Mouse (Mus musculus): Measurements from ENCODE around the gene Slc12a7. TPM values are rescaled to one million over a fixed set of nuclear protein-coding genes. Genes with fewer than 3 reads are reported as not detected.

Slc12a7 gene
- 11.8 and 14.4 TPM in 2 replicates for polyA plus RNA-seq (2015; fragmentation: Nextera tagmentation; extraction: Ambion mirVana)

DNA sequence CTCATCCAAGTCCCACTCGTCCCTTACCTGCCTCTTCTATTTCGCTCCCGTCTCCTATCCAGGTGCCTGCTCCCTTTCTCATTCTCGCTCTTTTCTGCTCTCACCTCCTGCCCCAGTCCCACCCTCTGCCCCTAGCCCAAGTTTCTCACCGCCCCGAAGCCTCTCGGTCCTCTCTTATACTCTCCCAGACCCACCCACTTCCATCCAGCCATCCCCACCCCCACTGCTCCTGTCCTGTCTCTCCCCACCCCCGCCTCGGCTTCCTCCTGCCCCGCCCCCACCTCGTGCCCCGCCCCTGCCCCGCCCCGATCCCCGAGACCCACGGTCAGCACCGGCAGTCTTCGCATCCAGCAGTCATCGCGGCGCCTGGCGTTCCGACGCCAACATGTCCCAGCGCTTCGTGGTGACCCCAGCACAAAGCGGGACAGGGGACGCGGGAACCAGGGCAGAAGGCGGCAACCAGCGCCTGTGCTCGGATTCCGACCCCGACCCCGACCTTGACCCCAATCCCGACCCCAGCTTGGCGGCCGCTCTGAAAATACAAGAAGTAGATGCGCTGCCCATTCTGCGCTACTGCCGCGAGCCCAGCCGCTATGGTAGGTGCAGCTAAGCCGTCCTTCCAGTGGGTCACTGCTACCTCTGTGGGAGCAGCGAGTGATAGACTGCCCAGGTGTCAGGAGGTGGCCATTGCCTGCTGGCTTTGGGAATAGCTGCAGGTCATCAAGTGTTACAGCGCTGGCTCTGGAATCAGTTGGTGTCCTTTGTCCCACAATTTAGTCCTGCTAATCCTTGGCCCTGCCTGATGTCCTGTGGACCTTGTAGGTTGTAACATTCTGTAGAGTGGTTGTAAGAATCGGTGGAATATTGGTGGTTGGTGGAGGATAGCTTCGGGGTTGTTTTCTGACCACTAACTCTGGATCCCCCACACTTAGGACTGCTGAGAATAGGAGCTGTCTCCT is at the start of gene Slc12a7:
Slc12a7 (plus strand) TSS at position 353 of the 959 bp plus-strand sequence.
- Histone ChIP-seq H3K4me3 (ENCODE audit: low read depth, low read length) (peak within 1 kb of the TSS; percentile 38), H3K27ac (ENCODE audit: low read length) (no peak within 1 kb of the TSS), H3K9me3 (replicated peaks; ENCODE audit: control insufficient read depth, low read length) (no peaks in the 10 kb centered on the region), H3K4me2 (ENCODE audit: low read depth, low read length) (peak within 1 kb of the TSS; percentile 52), H3K9ac (ENCODE audit: low read depth, low read length) (no peak within 1 kb of the TSS), H3K36me3 (ENCODE audit: control insufficient read depth, insufficient read depth) (no peaks in the 10 kb centered on the region), H3K27me3 (ENCODE audit: control insufficient read depth, insufficient read depth, low read depth, low read length) (peaks cover 14% of the 10 kb centered on the region), H3K4me1 (ENCODE audit: control insufficient read depth, low read depth, low read length) (no peaks in the 10 kb centered on the region; the same call in 1 of the 2 replicates)
- WGBS (ENCODE audit: insufficient replicate concordance), result 5% methylated on average over 48 of the region's 48 CpGs
- 0 out of 2 replicates have a peak, but pooled peaks have one; percentile 12 for ATAC-seq (ENCODE audit: low read depth)

DNA sequence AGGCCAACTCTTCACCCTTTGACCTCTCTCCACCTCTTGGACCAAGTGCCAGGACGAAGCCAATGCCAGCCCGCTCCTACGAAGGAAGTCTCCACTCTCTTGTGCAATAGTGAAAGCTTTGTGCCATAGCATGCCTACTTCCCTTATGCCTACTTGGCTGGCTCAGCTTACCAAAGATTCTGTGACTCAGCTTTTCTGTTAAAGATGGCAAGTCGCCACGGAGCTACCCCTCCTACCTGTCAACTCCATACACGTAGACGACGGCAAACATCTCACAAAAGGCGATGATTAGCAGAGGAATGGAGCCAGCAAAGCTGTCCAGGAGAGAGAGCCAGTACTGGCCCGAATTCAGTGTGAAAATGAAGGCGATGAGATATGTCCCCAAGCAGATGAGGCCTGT is 49.2 kb upstream of the Slc12a7 start:
- WGBS (ENCODE audit: insufficient replicate concordance), result 72% methylated on average over 11 of the region's 11 CpGs
- Histone ChIP-seq H3K4me1 (ENCODE audit: control insufficient read depth, low read depth, low read length) (peaks cover 5% of the 10 kb centered on the region), H3K4me3 (ENCODE audit: low read depth, low read length) (no peak overlapping the region), H3K27ac (ENCODE audit: low read length) (no peak overlapping the region), H3K9me3 (replicated peaks; ENCODE audit: control insufficient read depth, low read length) (no peaks in the 10 kb centered on the region), H3K4me2 (ENCODE audit: low read depth, low read length) (no peak overlapping the region), H3K36me3 (ENCODE audit: control insufficient read depth, insufficient read depth) (no peaks in the 10 kb centered on the region), H3K27me3 (ENCODE audit: control insufficient read depth, insufficient read depth, low read depth, low read length) (no peaks in the 10 kb centered on the region), H3K9ac (ENCODE audit: low read depth, low read length) (no peak overlapping the region)
- no peak for ATAC-seq (ENCODE audit: low read depth)

DNA sequence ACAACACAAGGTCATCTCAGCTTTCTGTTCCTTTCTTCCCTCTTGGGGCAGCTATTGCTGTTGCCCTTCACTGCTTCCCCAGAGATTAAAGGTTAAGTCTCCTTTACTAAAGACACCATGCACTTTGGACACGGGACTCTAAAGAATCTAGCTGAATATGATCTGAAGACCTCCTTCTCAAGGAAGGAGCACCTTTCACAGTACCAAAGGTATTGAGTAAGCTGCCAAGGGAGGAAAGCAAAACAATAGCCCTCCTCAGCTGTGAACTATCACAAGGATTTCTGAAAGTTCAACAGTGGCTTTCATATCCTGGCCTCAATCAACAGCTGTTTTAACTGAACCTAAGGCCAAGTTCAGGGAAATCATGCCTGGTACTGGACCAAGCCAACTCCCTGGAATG is 48.5 kb upstream of the Slc12a7 start:
- H3K4me2 ChIP-seq (ENCODE audit: low read depth, low read length), result no peak overlapping the region
- 47% methylated on average over 1 of the region's 1 CpGs for WGBS (ENCODE audit: insufficient replicate concordance)

DNA sequence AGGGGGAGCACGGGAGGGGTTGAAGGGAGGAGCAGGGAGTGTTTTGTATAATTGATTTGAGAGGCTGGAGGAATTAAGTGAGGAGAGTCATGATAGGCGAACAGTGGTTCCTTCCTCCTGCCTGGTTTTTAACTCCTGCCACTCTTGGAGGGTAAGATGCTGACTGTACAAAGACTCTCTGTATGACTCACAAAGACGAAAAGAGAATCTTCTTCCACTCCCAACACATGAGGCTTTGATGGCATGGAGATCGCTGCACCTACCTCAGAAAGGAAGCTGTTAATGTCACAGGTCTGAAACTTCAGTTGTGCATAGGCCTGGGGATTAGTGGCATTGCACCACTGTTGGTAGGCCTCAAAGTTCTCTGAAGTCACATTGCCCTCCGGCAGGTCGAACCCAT is 47.4 kb upstream of the Slc12a7 start:
- Histone ChIP-seq H3K4me1 (ENCODE audit: control insufficient read depth, low read depth, low read length) (no peaks in the 10 kb centered on the region), H3K27ac (ENCODE audit: low read length) (no peak overlapping the region), H3K4me2 (ENCODE audit: low read depth, low read length) (no peak overlapping the region), H3K9me3 (replicated peaks; ENCODE audit: control insufficient read depth, low read length) (no peaks in the 10 kb centered on the region), H3K36me3 (ENCODE audit: control insufficient read depth, insufficient read depth) (no peaks in the 10 kb centered on the region), H3K9ac (ENCODE audit: low read depth, low read length) (no peak overlapping the region), H3K27me3 (ENCODE audit: control insufficient read depth, insufficient read depth, low read depth, low read length) (no peaks in the 10 kb centered on the region), H3K4me3 (ENCODE audit: low read depth, low read length) (no peak overlapping the region)
- 62% methylated on average over 6 of the region's 6 CpGs for WGBS (ENCODE audit: insufficient replicate concordance)
- no peak for ATAC-seq (ENCODE audit: low read depth)

More for the DNA sequence above, 48.5 kb upstream of the Slc12a7 start:
- no peak overlapping the region for H3K9ac ChIP-seq (ENCODE audit: low read depth, low read length)
- H3K27ac ChIP-seq (ENCODE audit: low read length), result no peak overlapping the region
- H3K4me3 ChIP-seq (ENCODE audit: low read depth, low read length), result no peak overlapping the region
- no peaks in the 10 kb centered on the region for H3K9me3 ChIP-seq (replicated peaks; ENCODE audit: control insufficient read depth, low read length)
- no peaks in the 10 kb centered on the region for H3K36me3 ChIP-seq (ENCODE audit: control insufficient read depth, insufficient read depth)
- no peaks in the 10 kb centered on the region for H3K27me3 ChIP-seq (ENCODE audit: control insufficient read depth, insufficient read depth, low read depth, low read length)
- H3K4me1 ChIP-seq (ENCODE audit: control insufficient read depth, low read depth, low read length), result peaks cover 3% of the 10 kb centered on the region
- ATAC-seq (ENCODE audit: low read depth), result no peak

DNA sequence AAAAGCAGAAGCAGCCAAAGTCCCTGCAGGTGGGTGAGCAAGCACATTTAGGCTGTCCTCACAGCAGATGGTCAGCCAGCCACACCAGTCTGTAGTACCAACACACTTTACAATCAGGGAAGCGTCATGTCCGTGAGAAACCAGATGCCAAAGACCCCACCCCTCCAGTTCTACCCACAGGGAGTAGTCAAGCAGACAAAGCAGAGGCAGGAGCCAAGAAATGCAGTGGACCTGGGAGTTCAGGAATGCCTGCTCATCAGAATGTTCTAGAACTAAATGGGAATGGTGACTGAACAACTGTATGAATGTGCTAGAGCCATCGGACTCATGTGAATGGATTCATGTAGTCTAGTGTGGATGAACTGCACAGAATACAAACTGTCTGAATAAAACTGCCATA is 45.3 kb upstream of the Slc12a7 start:
- WGBS (ENCODE audit: insufficient replicate concordance), result 67% methylated on average over 3 of the region's 3 CpGs
- H3K9ac ChIP-seq (ENCODE audit: low read depth, low read length), result no peak overlapping the region
- H3K4me3 ChIP-seq (ENCODE audit: low read depth, low read length), result no peak overlapping the region
- H3K4me2 ChIP-seq (ENCODE audit: low read depth, low read length), result no peak overlapping the region
- no peak for ATAC-seq (ENCODE audit: low read depth)
- no peaks in the 10 kb centered on the region for H3K4me1 ChIP-seq (ENCODE audit: control insufficient read depth, low read depth, low read length)
- no peaks in the 10 kb centered on the region for H3K27me3 ChIP-seq (ENCODE audit: control insufficient read depth, insufficient read depth, low read depth, low read length)
- no peaks in the 10 kb centered on the region for H3K9me3 ChIP-seq (replicated peaks; ENCODE audit: control insufficient read depth, low read length)
- H3K36me3 ChIP-seq (ENCODE audit: control insufficient read depth, insufficient read depth), result no peaks in the 10 kb centered on the region
- H3K27ac ChIP-seq (ENCODE audit: low read length), result no peak overlapping the region

DNA sequence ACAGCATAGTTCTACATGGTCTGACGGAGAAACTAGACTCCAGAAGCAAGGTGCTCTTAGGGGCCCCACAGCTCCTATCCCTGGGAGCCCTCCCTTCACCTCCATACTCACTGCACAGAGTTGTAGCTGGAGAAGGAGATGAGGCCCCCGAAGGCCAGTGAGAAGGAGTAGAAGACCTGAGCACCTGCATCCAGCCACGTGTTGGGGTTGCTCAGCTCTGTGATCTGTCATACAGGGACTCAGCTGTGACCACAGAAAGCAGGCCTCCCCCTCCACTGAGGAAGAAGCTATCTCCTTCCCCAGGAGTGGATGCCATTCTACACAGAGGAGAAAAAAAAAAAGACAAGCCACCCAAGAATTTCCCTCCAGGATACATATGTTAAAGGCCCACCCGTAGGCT is 44.0 kb upstream of the Slc12a7 start:
- WGBS (ENCODE audit: insufficient replicate concordance), result 53% methylated on average over 4 of the region's 4 CpGs
- no peaks in the 10 kb centered on the region; the same call in 1 of the 2 replicates for H3K4me1 ChIP-seq (ENCODE audit: control insufficient read depth, low read depth, low read length)
- no peak overlapping the region for H3K9ac ChIP-seq (ENCODE audit: low read depth, low read length)
- H3K4me2 ChIP-seq (ENCODE audit: low read depth, low read length), result no peak overlapping the region
- no peaks in the 10 kb centered on the region for H3K36me3 ChIP-seq (ENCODE audit: control insufficient read depth, insufficient read depth)
- H3K27ac ChIP-seq (ENCODE audit: low read length), result no peak overlapping the region
- no peaks in the 10 kb centered on the region for H3K9me3 ChIP-seq (replicated peaks; ENCODE audit: control insufficient read depth, low read length)
- no peak for ATAC-seq (ENCODE audit: low read depth)
- H3K27me3 ChIP-seq (ENCODE audit: control insufficient read depth, insufficient read depth, low read depth, low read length), result no peaks in the 10 kb centered on the region
- no peak overlapping the region for H3K4me3 ChIP-seq (ENCODE audit: low read depth, low read length)

DNA sequence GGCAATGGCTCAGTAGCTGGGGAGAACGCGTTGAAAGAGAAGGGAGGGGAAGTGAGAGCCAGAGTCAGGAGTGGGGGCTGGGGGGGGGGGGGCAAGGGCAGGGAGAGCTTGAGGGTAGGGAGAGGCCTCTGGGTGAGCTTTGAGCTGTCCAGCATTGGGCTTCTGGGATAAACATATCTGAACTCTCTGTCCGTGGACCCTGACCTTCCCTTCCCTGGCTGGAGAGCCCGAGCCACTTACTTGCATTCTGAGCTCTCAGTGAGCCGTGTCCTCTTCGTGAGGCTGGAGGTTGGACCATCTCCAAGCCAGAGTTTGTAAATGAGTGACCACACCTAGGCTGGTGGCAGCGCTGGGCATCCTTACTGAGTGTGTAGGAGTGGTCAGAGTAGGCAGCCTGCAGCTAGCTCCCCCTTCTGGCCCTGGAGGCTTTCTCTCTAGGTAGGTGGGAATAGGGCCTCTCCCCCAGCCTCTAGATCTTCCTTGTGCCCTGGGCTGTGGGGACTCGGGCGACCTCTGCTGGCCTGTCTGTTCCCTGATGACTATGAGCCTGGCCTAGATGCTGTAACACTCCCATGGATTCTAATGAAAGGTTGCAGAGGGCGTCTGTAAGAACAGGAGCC is 40.5 kb upstream of the Slc12a7 start:
- peak overlapping the region; percentile 75 for H3K27ac ChIP-seq (ENCODE audit: low read length)
- H3K4me2 ChIP-seq (ENCODE audit: low read depth, low read length), result 0 out of 2 replicates have a peak overlapping the region, but pooled peaks have one; percentile 13
- WGBS (ENCODE audit: insufficient replicate concordance), result 23% methylated on average over 10 of the region's 10 CpGs

DNA sequence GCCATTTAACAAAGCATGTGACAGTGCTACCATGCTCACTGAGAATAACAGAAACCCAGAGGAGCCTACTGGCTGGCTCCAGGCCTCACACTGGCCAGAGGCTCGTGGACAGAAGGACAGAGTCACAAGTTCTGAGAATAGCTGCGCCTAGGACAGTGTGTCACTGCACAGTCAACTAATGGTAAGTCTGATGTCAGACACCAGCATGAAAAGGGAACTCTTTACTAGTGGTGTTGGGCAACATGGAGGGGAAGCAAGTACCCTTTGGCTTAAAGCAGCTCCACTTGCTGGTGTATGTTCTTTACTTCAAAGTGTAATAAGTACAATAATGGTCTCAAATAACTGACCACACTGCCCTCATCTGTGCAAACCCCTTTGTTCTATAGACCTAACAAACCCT is 39.6 kb upstream of the Slc12a7 start:
- Histone ChIP-seq H3K27ac (ENCODE audit: low read length) (no peak overlapping the region), H3K9me3 (replicated peaks; ENCODE audit: control insufficient read depth, low read length) (no peaks in the 10 kb centered on the region), H3K9ac (ENCODE audit: low read depth, low read length) (no peak overlapping the region), H3K36me3 (ENCODE audit: control insufficient read depth, insufficient read depth) (no peaks in the 10 kb centered on the region), H3K4me2 (ENCODE audit: low read depth, low read length) (no peak overlapping the region), H3K4me1 (ENCODE audit: control insufficient read depth, low read depth, low read length) (no peaks in the 10 kb centered on the region; the same call in none of the 2 replicates), H3K4me3 (ENCODE audit: low read depth, low read length) (no peak overlapping the region), H3K27me3 (ENCODE audit: control insufficient read depth, insufficient read depth, low read depth, low read length) (no peaks in the 10 kb centered on the region)
- 36% methylated on average over 2 of the region's 2 CpGs for WGBS (ENCODE audit: insufficient replicate concordance)
- ATAC-seq (ENCODE audit: low read depth), result no peak

More for the DNA sequence above, 40.5 kb upstream of the Slc12a7 start:
- ATAC-seq (ENCODE audit: low read depth), result peak; percentile 91
- Histone ChIP-seq H3K9ac (ENCODE audit: low read depth, low read length) (no peak overlapping the region), H3K36me3 (ENCODE audit: control insufficient read depth, insufficient read depth) (no peaks in the 10 kb centered on the region), H3K4me1 (ENCODE audit: control insufficient read depth, low read depth, low read length) (no peaks in the 10 kb centered on the region; the same call in none of the 2 replicates), H3K4me3 (ENCODE audit: low read depth, low read length) (no peak overlapping the region), H3K9me3 (replicated peaks; ENCODE audit: control insufficient read depth, low read length) (no peaks in the 10 kb centered on the region), H3K27me3 (ENCODE audit: control insufficient read depth, insufficient read depth, low read depth, low read length) (no peaks in the 10 kb centered on the region)

DNA sequence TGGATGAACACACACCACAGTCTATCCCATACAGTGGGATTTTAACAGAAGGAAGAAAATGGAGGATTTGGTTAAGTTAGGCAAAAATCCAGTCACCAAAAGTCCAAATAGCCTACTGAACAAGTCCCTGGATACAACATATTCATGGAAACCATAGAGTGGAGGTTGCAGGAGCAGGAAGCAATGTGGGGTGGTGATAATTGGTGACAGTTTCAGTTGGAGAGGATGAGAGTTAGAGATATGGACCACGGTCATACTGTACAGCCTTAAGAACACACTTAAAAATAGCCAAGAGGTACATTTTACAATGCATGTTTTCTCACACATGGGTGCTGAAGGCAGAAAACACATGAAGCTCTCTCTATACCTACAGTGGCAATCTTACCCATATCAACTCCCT is 37.9 kb upstream of the Slc12a7 start:
- 15% methylated on average over 1 of the region's 1 CpGs for WGBS (ENCODE audit: insufficient replicate concordance)
- H3K36me3 ChIP-seq (ENCODE audit: control insufficient read depth, insufficient read depth), result no peaks in the 10 kb centered on the region
- no peak for ATAC-seq (ENCODE audit: low read depth)
- H3K9me3 ChIP-seq (replicated peaks; ENCODE audit: control insufficient read depth, low read length), result no peaks in the 10 kb centered on the region
- no peak overlapping the region for H3K4me2 ChIP-seq (ENCODE audit: low read depth, low read length)
- H3K27ac ChIP-seq (ENCODE audit: low read length), result no peak overlapping the region
- H3K9ac ChIP-seq (ENCODE audit: low read depth, low read length), result no peak overlapping the region
- no peaks in the 10 kb centered on the region for H3K27me3 ChIP-seq (ENCODE audit: control insufficient read depth, insufficient read depth, low read depth, low read length)
- no peaks in the 10 kb centered on the region; the same call in none of the 2 replicates for H3K4me1 ChIP-seq (ENCODE audit: control insufficient read depth, low read depth, low read length)
- H3K4me3 ChIP-seq (ENCODE audit: low read depth, low read length), result no peak overlapping the region
